9 mouse cellular contexts compared by ENCODE assay signal in genomic region chr19:46509202-46509601, GRCm38 (mm10). TPM values are rescaled to one million over a fixed set of nuclear protein-coding genes. Genes with fewer than 3 reads are reported as not detected.
DNase-seq lines count a peak whose midpoint lies in the region; ATAC-seq and TF ChIP-seq lines count a peak whose summit lies in the region.
"Had no signal": no experiment of that assay in that cellular context is flagged by ENCODE, and none has a peak within 500 bp of the region (broad histone marks: within the 10 kb centered on the region; RNA-seq: fewer than 3 reads in every experiment).

No protein-coding gene starts in this region.

- H3K27ac ChIP-seq in cerebellum, adult 2 months (ENCODE audit: insufficient read depth, low read length), result peak overlapping the region; percentile 29
- peak overlapping the region; percentile 84 for H3K27ac ChIP-seq in kidney, postnatal 0 days
- H3K27ac ChIP-seq in limb, embryonic 11.5 days (replicated peaks; ENCODE audit: low read depth, low read length), result no peak overlapping the region

- no peak for DNase-seq in cerebellum, adult 2 months
- no peak for DNase-seq in cerebellum, adult 9-11 months
- DNase-seq in kidney, postnatal 0 days (ENCODE audit: low spot score), result no peak
- no peak for DNase-seq in kidney, postnatal 14 days
- DNase-seq in CD4-positive, CD25-positive, alpha-beta regulatory T cell, adult 2 months (ENCODE audit: low read depth, low spot score), result peak; percentile 44
- no peak for DNase-seq in limb, embryonic 11.5 days (ENCODE audit: low spot score)
- DNase-seq in testis, postnatal 14 days (ENCODE audit: low spot score), result no peak
- no peak for DNase-seq in cerebellum, postnatal 25 days
- DNase-seq: B cell, adult 2 months had no signal

- H3K4me3 ChIP-seq in cerebellum, adult 2 months (replicated peaks; ENCODE audit: insufficient read depth, low read depth, low read length), result no peak overlapping the region
- no peak overlapping the region for H3K4me3 ChIP-seq in kidney, postnatal 0 days (replicated peaks; ENCODE audit: low read depth, low read length)
- H3K4me3 ChIP-seq in limb, embryonic 11.5 days (ENCODE audit: low read depth, low read length), result no peak overlapping the region

- TF ChIP-seq CTCF in cerebellum, adult 2 months (IDR thresholded peaks at IDR 0.05; ENCODE audit: borderline replicate concordance, insufficient read depth, low read depth, low read length), result no peak
- TF ChIP-seq CTCF in kidney, postnatal 0 days (IDR thresholded peaks at IDR 0.05; ENCODE audit: low read depth), result no peak

- no peak for TF ChIP-seq POLR2A in cerebellum, adult 2 months (IDR thresholded peaks at IDR 0.05; ENCODE audit: borderline replicate concordance, insufficient read depth, low read length)

- ATAC-seq in kidney, postnatal 0 days (replicated peaks; ENCODE audit: low FRiP score, low read depth), result no peak; the same call in 1 of the 2 replicates
- ATAC-seq in limb, embryonic 11.5 days (ENCODE audit: insufficient number of reproducible peaks, low FRiP score, low TSS enrichment, low read depth), result no peak

- peaks cover 51% of the 10 kb centered on the region for H3K36me3 ChIP-seq in kidney, postnatal 0 days (ENCODE audit: insufficient read depth, low read length)
- H3K36me3 ChIP-seq in limb, embryonic 11.5 days (ENCODE audit: control insufficient read depth, insufficient read depth, low read length), result peaks cover 21% of the 10 kb centered on the region

- 10% methylated on average over 3 of the region's 3 CpGs for WGBS in cerebellum, adult 2 months
- WGBS in kidney, postnatal 0 days, result 46% methylated on average over 3 of the region's 3 CpGs
- WGBS in limb, embryonic 11.5 days, result 75% methylated on average over 3 of the region's 3 CpGs

- peaks cover 36% of the 10 kb centered on the region for H3K4me1 ChIP-seq in cerebellum, adult 2 months (ENCODE audit: control insufficient read depth, insufficient read depth, low read length)
- peaks cover 59% of the 10 kb centered on the region for H3K4me1 ChIP-seq in kidney, postnatal 0 days (replicated peaks; ENCODE audit: insufficient read depth, low read length)
- H3K4me1 ChIP-seq in limb, embryonic 11.5 days (ENCODE audit: control insufficient read depth, insufficient read depth, low read length), result peaks cover 28% of the 10 kb centered on the region

- H3K27me3 ChIP-seq in cerebellum, adult 2 months (ENCODE audit: control insufficient read depth, insufficient read depth, low read length), result no peaks in the 10 kb centered on the region
- no peaks in the 10 kb centered on the region for H3K27me3 ChIP-seq in kidney, postnatal 0 days (ENCODE audit: insufficient read depth, low read length)
- no peaks in the 10 kb centered on the region for H3K27me3 ChIP-seq in limb, embryonic 11.5 days (ENCODE audit: control insufficient read depth, insufficient read depth, low read length)

- H3K9ac ChIP-seq in kidney, postnatal 0 days (ENCODE audit: low read depth, low read length), result peak overlapping the region; percentile 40; the same call in 1 of the 2 replicates
- no peak overlapping the region for H3K9ac ChIP-seq in limb, embryonic 11.5 days (ENCODE audit: low read length)

- no peaks in the 10 kb centered on the region for H3K9me3 ChIP-seq in kidney, postnatal 0 days (replicated peaks; ENCODE audit: low read length)
- no peaks in the 10 kb centered on the region for H3K9me3 ChIP-seq in limb, embryonic 11.5 days (ENCODE audit: control insufficient read depth, low read length)

- peak overlapping the region; percentile 91; the same call in 1 of the 2 replicates for H3K4me2 ChIP-seq in kidney, postnatal 0 days (ENCODE audit: low read length)
- peak overlapping the region; percentile 10; the same call in 1 of the 2 replicates for H3K4me2 ChIP-seq in limb, embryonic 11.5 days (ENCODE audit: low read depth, severe bottlenecking)

RNA-seq across cellular contexts. Expression of gene Trim8, which starts 7.7 kb away (rescaled TPM):
- 40.3 and 43.4 TPM in 2 replicates for polyA plus RNA-seq in cerebellum, adult 2 months (2012; rRNA removed)
- polyA plus RNA-seq in kidney, postnatal 0 days (2015; fragmentation: Nextera tagmentation; extraction: Ambion mirVana), result 27.8 and 30.5 TPM in 2 replicates
- 16.7 and 18.0 TPM in 2 replicates for polyA plus RNA-seq in limb, embryonic 11.5 days (2014; fragmentation: Nextera tagmentation; extraction: Ambion mirVana)
